Mouse (Mus musculus) small intestine, adult 2 months (tissue): ENCODE data around the gene Eps15l1. TPM values are rescaled to one million over a fixed set of nuclear protein-coding genes. Genes with fewer than 3 reads are reported as not detected.

Source experiments
- H3K27ac ChIP-seq: fragments of 200-500 bp; 2 replicates; pipeline ENCODE4 v1.5.1; 2012; ENCODE audit warnings: low read depth, low read length, control low read depth, inconsistent platforms; ENCODE audit not compliant: insufficient read depth
- H3K27me3 ChIP-seq: fragments of 200-500 bp; 2 replicates; pipeline ENCODE4 v1.6.1; 2012; ENCODE audit warnings: mild to moderate bottlenecking, moderate library complexity, low read length, inconsistent platforms; ENCODE audit not compliant: control insufficient read depth, insufficient read depth
- H3K36me3 ChIP-seq: fragments of 200-500 bp; 2 replicates; pipeline ENCODE4 v1.6.1; 2012; ENCODE audit warnings: mild to moderate bottlenecking, low read length, control low read depth, inconsistent platforms; ENCODE audit not compliant: control insufficient read depth, insufficient read depth
- H3K4me1 ChIP-seq: fragments of 200-500 bp; 2 replicates; pipeline ENCODE4 v1.6.1; 2012; ENCODE audit warnings: low read length, inconsistent platforms, mixed read lengths; ENCODE audit not compliant: control insufficient read depth, insufficient read depth, insufficient read length
- H3K4me3 ChIP-seq: fragments of 200-500 bp; 2 replicates; pipeline ENCODE4 v1.5.1; 2012; ENCODE audit warnings: low read depth, mild to moderate bottlenecking, control low read depth, inconsistent platforms, low read length, moderate library complexity
- CTCF ChIP-seq: fragments of 200-500 bp; IDR thresholded peaks from 2 replicates; pipeline ENCODE4 v1.5.1; 2012; ENCODE audit warnings: low read depth, mild to moderate bottlenecking, control low read depth, inconsistent platforms, low read length, moderate library complexity, mixed read lengths; ENCODE audit not compliant: insufficient replicate concordance, insufficient read length; ENCODE audit errors: extremely low read depth
- POLR2A ChIP-seq: fragments of 200-500 bp; IDR thresholded peaks from 2 replicates; pipeline ENCODE4 v1.6.1; 2012; ENCODE audit warnings: low read depth, mild to moderate bottlenecking, control low read depth, inconsistent platforms, low read length, moderate library complexity
- WGBS: fragments of 180-500 bp; shearing (Covaris S2); methylation state at CpG from one replicate; pipeline ENCODE4 v1.1.7; 2018; 5-methylcytosine and 5-hydroxymethylcytosine counted together
- polyA plus RNA-seq: library from polyadenylated mRNA; depleted of rRNA; stranded (reverse); fragments of >200 nt; gene quantifications from 2 replicates; pipeline ENCODE4 v1.2.3, GENCODE M21; 2012; rRNA removed

Gene Eps15l1
- polyA plus RNA-seq: 14.5 and 27.0 TPM in 2 replicates

DNA sequence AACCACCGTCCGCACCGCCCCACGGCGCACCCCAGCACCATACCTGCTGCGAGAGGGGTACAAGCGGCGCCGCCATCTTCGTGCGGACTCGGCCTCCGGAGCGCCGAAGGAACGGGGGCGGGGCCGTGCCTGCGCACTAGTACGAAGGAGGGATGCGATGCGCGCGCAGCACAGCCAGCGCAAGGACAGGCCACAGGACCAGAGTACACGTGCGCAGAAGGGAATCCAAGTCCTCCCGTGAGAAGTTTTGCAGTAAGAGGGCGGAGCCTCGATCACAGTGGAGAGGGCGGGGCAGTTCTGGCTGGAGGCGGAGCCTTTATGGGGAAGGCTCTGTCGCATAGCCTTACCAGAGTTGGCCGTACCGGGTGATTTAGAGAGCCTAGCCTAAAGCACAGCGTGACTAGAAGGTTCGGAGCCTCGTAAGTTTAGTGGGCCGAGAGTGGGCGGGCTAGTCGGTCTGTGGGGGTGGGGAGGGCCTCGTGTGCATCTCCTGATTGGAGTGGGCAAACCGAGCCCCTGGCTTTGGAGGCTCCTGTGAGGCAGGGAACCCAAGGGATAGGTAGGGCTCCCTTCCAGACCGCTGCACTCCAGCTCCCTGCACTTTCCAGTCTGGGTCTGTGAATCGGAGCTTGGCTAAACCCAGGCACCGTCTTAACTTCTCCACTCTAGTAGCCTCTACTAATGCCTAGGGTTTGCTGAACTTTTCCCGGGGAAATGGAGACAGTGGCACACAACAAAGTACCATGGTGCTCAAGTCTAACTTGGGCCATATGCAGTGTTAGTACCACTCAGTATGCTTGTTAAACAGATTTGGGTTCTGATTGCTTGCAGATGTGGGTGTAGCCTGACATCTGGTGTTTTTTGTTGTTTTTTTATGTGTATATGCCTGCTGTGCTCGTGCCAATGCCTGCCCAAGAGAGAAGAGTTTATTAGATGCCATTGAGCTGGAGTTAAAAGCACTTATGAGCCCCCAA, at the start of gene Eps15l1:
TSS of gene Eps15l1 (minus strand) at position 99 of the 974 bp plus-strand sequence.
- TF ChIP-seq CTCF (no peak), POLR2A (peak; percentile 67)
- under 1% methylated on average over 48 of the region's 48 CpGs for WGBS
- H3K27ac ChIP-seq: peak within 1 kb of the TSS; percentile 64
- H3K4me1 ChIP-seq: peaks cover 10% of the 10 kb centered on the region; the same call in 1 of the 2 replicates
- peak within 1 kb of the TSS; percentile 90 for H3K4me3 ChIP-seq
- no peaks in the 10 kb centered on the region for H3K36me3 ChIP-seq
- no peaks in the 10 kb centered on the region for H3K27me3 ChIP-seq

DNA sequence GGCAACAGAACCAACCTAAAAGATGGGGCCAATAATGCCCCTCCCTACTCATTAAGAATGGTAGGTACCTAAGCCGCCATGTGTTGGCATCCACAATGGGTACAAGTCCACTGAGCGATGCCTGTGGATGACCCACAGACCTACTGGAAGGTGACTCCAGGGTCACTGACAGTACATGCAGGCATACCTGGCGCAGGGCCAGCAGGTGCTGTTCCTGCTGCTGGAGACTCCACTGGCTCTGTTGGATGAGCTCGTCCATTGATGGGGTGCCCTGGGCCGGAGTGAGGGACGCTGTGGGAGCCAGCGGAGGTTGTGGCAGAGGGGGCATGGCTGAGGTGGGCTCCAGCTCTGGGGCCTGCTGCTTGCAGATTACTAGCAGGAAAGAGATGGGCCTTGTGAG, 49.4 kb upstream of the Eps15l1 start:
- H3K4me3 ChIP-seq: no peak overlapping the region
- H3K36me3 ChIP-seq: peaks cover 58% of the 10 kb centered on the region
- H3K27ac ChIP-seq: no peak overlapping the region
- H3K27me3 ChIP-seq: no peaks in the 10 kb centered on the region
- TF ChIP-seq POLR2A (no peak), CTCF (no peak)
- H3K4me1 ChIP-seq: peaks cover 11% of the 10 kb centered on the region
- WGBS: 93% methylated on average over 7 of the region's 7 CpGs

DNA sequence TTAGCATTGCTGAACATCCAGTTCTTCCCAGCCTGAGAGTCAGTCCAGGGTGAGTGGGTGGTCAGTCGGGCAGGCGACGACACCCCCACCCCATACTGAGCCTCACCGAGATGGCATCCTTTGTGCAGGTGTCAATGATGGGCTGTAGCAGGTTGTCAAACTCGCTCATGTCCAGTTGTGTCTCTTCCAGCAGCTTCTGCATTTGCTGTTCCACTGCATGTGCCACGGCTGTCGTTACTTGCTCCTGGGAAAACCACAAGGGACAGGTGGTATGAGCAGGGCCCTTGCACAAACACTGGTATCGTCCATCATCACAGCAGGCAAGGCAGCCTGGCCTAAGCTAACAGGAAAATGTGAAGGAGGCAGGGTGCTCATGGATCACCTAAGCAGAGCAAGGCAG, 48.7 kb upstream of the Eps15l1 start:
- H3K4me3 ChIP-seq: no peak overlapping the region
- TF ChIP-seq POLR2A: no peak
- TF ChIP-seq CTCF: no peak
- H3K27ac ChIP-seq: no peak overlapping the region; the same call in 1 of the 2 replicates
- 94% methylated on average over 8 of the region's 8 CpGs for WGBS
- peaks cover 11% of the 10 kb centered on the region for H3K4me1 ChIP-seq
- no peaks in the 10 kb centered on the region for H3K27me3 ChIP-seq
- peaks cover 65% of the 10 kb centered on the region for H3K36me3 ChIP-seq

- 62% methylated on average over 2 of the region's 2 CpGs for WGBS
- Histone ChIP-seq H3K27me3 (no peaks in the 10 kb centered on the region), H3K4me3 (no peak overlapping the region), H3K36me3 (peaks cover 69% of the 10 kb centered on the region), H3K27ac (peak overlapping the region; percentile 70; the same call in 1 of the 2 replicates), H3K4me1 (peaks cover 11% of the 10 kb centered on the region)
- TF ChIP-seq CTCF: no peak
- no peak for TF ChIP-seq POLR2A
Measured at GRCm38 (mm10) chr8:72469243-72469642, 48.0 kb upstream of the Eps15l1 start.

- Histone ChIP-seq H3K36me3 (peaks cover 87% of the 10 kb centered on the region), H3K4me1 (peaks cover 5% of the 10 kb centered on the region), H3K27ac (no peak overlapping the region), H3K4me3 (no peak overlapping the region), H3K27me3 (no peaks in the 10 kb centered on the region)
- TF ChIP-seq CTCF (no peak), POLR2A (no peak)
- 90% methylated on average over 10 of the region's 10 CpGs for WGBS
Measured at GRCm38 (mm10) chr8:72464211-72464610, 43.0 kb upstream of the Eps15l1 start.

GRCm38 (mm10) chr8:72459881-72460533, 38.7 kb upstream of the Eps15l1 start:
- Histone ChIP-seq H3K27me3 (no peaks in the 10 kb centered on the region), H3K4me1 (no peaks in the 10 kb centered on the region; the same call in 1 of the 2 replicates), H3K4me3 (no peak overlapping the region), H3K27ac (no peak overlapping the region), H3K36me3 (peaks cover 54% of the 10 kb centered on the region)
- no peak for TF ChIP-seq CTCF
- TF ChIP-seq POLR2A: no peak
- 85% methylated on average over 4 of the region's 4 CpGs for WGBS

- Histone ChIP-seq H3K27me3 (no peaks in the 10 kb centered on the region), H3K4me1 (no peaks in the 10 kb centered on the region; the same call in 1 of the 2 replicates), H3K27ac (no peak overlapping the region), H3K36me3 (peaks cover 43% of the 10 kb centered on the region), H3K4me3 (no peak overlapping the region)
- 89% methylated on average over 6 of the region's 6 CpGs for WGBS
- TF ChIP-seq CTCF (no peak), POLR2A (no peak)
Measured at GRCm38 (mm10) chr8:72458457-72458856, 37.2 kb upstream of the Eps15l1 start.
